Mouse (Mus musculus) ES-Bruce4 (cell line): Measurements from ENCODE around the gene Dnah11.

Source experiments
- CTCF ChIP-seq: IDR thresholded peaks from one replicate; pipeline ENCODE4 v1.8.1; 2011; ENCODE audit warnings: low read depth, low read length
- POLR2A ChIP-seq: IDR thresholded peaks from one replicate; pipeline ENCODE4 v1.8.1; 2011; ENCODE audit warnings: low read length; ENCODE audit not compliant: insufficient read depth

DNA sequence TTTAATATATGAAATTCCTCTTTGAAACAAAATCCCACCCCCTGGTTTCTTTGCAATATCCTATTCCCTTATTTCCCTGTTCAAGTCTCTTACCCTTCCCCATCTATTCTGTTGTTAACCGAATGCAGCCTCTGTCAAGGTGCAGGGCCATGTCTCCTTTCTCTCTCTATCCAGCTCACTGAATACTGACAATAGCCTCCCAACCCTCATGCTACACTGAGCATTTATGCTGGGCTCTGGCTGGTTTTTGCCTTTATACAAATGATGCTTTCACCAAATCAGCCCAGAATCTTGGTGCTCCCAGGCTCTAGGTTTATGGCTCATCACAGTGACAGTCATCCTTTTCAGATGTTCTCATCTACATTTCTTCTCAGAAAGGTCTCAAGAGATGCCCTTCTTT, 91.1 kb downstream of the Dnah11 start:
- TF ChIP-seq POLR2A, result no peak
- TF ChIP-seq CTCF, result no peak
